Comparison of ENCODE assay signal across 8 mouse cellular contexts in the genomic region with DNA sequence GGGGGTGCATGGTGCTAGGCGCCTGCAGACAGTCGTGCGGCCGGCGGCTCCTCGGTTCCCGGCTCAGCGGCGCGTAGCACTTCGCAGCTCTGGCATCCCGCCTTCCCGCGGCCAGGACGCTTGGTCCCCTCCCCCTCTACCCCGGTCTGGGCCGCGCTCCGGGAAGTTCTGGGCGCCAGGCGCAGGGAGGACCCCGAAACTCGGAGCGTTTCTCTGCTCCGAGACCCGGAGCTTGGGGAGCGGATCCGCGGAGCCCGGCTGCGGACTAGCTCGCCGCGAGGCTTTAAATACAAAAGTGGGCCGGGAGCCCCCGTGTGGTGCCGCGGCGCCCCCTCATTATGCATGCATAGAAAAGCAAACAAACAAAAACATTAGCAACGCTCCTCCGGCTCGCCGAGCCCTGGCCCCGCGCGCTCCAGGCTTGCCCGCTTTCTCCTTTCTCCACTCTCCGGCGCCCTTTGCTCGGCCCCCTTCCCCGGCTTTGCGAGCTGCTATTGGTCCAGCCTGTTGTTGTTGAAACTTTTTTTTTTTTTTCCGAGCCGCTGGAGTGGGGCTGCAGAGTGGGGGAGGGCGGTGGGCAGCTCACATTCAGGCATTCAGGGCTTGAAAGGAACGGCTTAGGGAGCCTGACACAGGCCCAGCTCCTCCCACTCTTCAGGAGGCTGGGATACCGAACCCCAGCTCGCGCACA. TPM values are rescaled to one million over a fixed set of nuclear protein-coding genes. Genes with fewer than 3 reads are reported as not detected.
A peak's percentile ranks its signal among the peaks of the same experiment; 100 is the strongest.
DNase-seq lines count a peak whose midpoint lies in the region; ATAC-seq and TF ChIP-seq lines count a peak whose summit lies in the region.

Gene Gas1, minus strand, starts transcription at position 260 of the 691 bp plus-strand sequence.

- H3K9ac ChIP-seq in heart, embryonic 11.5 days (ENCODE audit: low read depth, low read length): peak within 1 kb of the TSS; percentile 96
- H3K9ac ChIP-seq in kidney, embryonic 15.5 days: peak within 1 kb of the TSS; percentile 96
- H3K9ac ChIP-seq in limb, embryonic 15.5 days: peak within 1 kb of the TSS; percentile 91

- H3K4me2 ChIP-seq in heart, embryonic 11.5 days: peak within 1 kb of the TSS; percentile 75
- peak within 1 kb of the TSS; percentile 70 for H3K4me2 ChIP-seq in kidney, embryonic 15.5 days
- H3K4me2 ChIP-seq in limb, embryonic 15.5 days: peak within 1 kb of the TSS; percentile 47
- peak within 1 kb of the TSS; percentile 87 for H3K4me2 ChIP-seq in myocyte (ENCODE audit: low read depth)

- peaks cover 22% of the 10 kb centered on the region for H3K79me2 ChIP-seq in myocyte (ENCODE audit: control insufficient read depth, insufficient read depth)

- H3ac ChIP-seq in myocyte (ENCODE audit: control insufficient read depth, insufficient read length): peak within 1 kb of the TSS; percentile 86

- peak within 1 kb of the TSS; percentile 98 for H3K27ac ChIP-seq in heart, embryonic 11.5 days (ENCODE audit: low read depth, low read length)
- peak within 1 kb of the TSS; percentile 99 for H3K27ac ChIP-seq in kidney, embryonic 15.5 days
- peak within 1 kb of the TSS; percentile 100 for H3K27ac ChIP-seq in limb, embryonic 15.5 days
- peak within 1 kb of the TSS; percentile 57; the same call in 1 of the 2 replicates for H3K27ac ChIP-seq in testis, adult 2 months (ENCODE audit: control insufficient read depth, insufficient read depth, low read depth, low read length)

- H3K4me1 ChIP-seq in heart, embryonic 11.5 days (ENCODE audit: control insufficient read depth, insufficient read depth, low read length): peaks cover 8% of the 10 kb centered on the region; the same call in 1 of the 2 replicates
- peaks cover 27% of the 10 kb centered on the region for H3K4me1 ChIP-seq in kidney, embryonic 15.5 days
- H3K4me1 ChIP-seq in limb, embryonic 15.5 days: peaks cover 21% of the 10 kb centered on the region
- H3K4me1 ChIP-seq in testis, adult 2 months (ENCODE audit: control insufficient read depth, insufficient read depth, low read length): peaks cover 13% of the 10 kb centered on the region

- DNase-seq in 3T3-L1 (ENCODE audit: low read depth, low spot score): peak; percentile 99
- DNase-seq in brain, adult 2 months (ENCODE audit: low read depth, low spot score): peak; percentile 72
- DNase-seq in fibroblast of lung, adult 2 months (ENCODE audit: low read depth): peak; percentile 97

- no peak for TF ChIP-seq POLR2A in myocyte (IDR thresholded peaks at IDR 0.05; ENCODE audit: insufficient read length, low read depth)
- peak; percentile 55 for TF ChIP-seq POLR2A in testis, adult 2 months (IDR thresholded peaks at IDR 0.05; ENCODE audit: control insufficient read depth, low read depth, low read length)

- H3K4me3 ChIP-seq in heart, embryonic 11.5 days (ENCODE audit: low read depth, low read length): peak within 1 kb of the TSS; percentile 75
- peak within 1 kb of the TSS; percentile 87 for H3K4me3 ChIP-seq in kidney, embryonic 15.5 days (replicated peaks)
- peak within 1 kb of the TSS; percentile 82 for H3K4me3 ChIP-seq in limb, embryonic 15.5 days
- peak within 1 kb of the TSS; percentile 93 for H3K4me3 ChIP-seq in myocyte
- peak within 1 kb of the TSS; percentile 76 for H3K4me3 ChIP-seq in testis, adult 2 months (ENCODE audit: control insufficient read depth, low read depth, low read length)

- no peaks in the 10 kb centered on the region for H3K9me3 ChIP-seq in heart, embryonic 11.5 days (replicated peaks; ENCODE audit: control insufficient read depth, low read length)
- H3K9me3 ChIP-seq in kidney, embryonic 15.5 days (replicated peaks): no peaks in the 10 kb centered on the region
- H3K9me3 ChIP-seq in limb, embryonic 15.5 days: no peaks in the 10 kb centered on the region

- no peaks in the 10 kb centered on the region for H3K36me3 ChIP-seq in heart, embryonic 11.5 days (ENCODE audit: control insufficient read depth, insufficient read depth, low read length)
- H3K36me3 ChIP-seq in kidney, embryonic 15.5 days: no peaks in the 10 kb centered on the region
- H3K36me3 ChIP-seq in limb, embryonic 15.5 days: no peaks in the 10 kb centered on the region
- H3K36me3 ChIP-seq in myocyte (ENCODE audit: control insufficient read depth, insufficient read depth): no peaks in the 10 kb centered on the region
- H3K36me3 ChIP-seq in testis, adult 2 months (ENCODE audit: control insufficient read depth, insufficient read depth, low read length): no peaks in the 10 kb centered on the region

- ATAC-seq in heart, embryonic 11.5 days (replicated peaks; ENCODE audit: insufficient number of reproducible peaks, low FRiP score, low TSS enrichment): peak; percentile 85
- ATAC-seq in kidney, embryonic 15.5 days (replicated peaks; ENCODE audit: low FRiP score): peak; percentile 95
- peak; percentile 93 for ATAC-seq in limb, embryonic 15.5 days (ENCODE audit: insufficient number of reproducible peaks, low FRiP score, low TSS enrichment, low read depth)

- 0 out of 2 replicates have a peak, but pooled peaks cover 4% of the 10 kb centered on the region for H3K27me3 ChIP-seq in heart, embryonic 11.5 days (ENCODE audit: control insufficient read depth, insufficient read depth, low read length)
- no peaks in the 10 kb centered on the region for H3K27me3 ChIP-seq in kidney, embryonic 15.5 days
- H3K27me3 ChIP-seq in limb, embryonic 15.5 days: no peaks in the 10 kb centered on the region
- no peaks in the 10 kb centered on the region for H3K27me3 ChIP-seq in myocyte (ENCODE audit: control insufficient read depth, insufficient read depth, insufficient read length)
- no peaks in the 10 kb centered on the region for H3K27me3 ChIP-seq in testis, adult 2 months (ENCODE audit: control insufficient read depth, insufficient read depth, low read length)

- under 1% methylated on average over 58 of the region's 59 CpGs for WGBS in heart, embryonic 11.5 days (ENCODE audit: insufficient replicate concordance)
- under 1% methylated on average over 59 of the region's 59 CpGs for WGBS in kidney, embryonic 15.5 days
- under 1% methylated on average over 59 of the region's 59 CpGs for WGBS in limb, embryonic 15.5 days

- no peak for TF ChIP-seq CTCF in testis, adult 2 months (IDR thresholded peaks at IDR 0.05; ENCODE audit: control insufficient read depth, insufficient read depth, insufficient replicate concordance, low read depth, low read length)

TF ChIP-seq in myocyte, 11 proteins besides CTCF, POLR2A, EP300 and RAD21:
- TF ChIP-seq POLR2AphosphoS2 (IDR thresholded peaks at IDR 0.05; ENCODE audit: insufficient read length, low read depth) (peak; percentile 13), TCF12 (IDR thresholded peaks at IDR 0.05; ENCODE audit: insufficient read depth, poor library complexity, severe bottlenecking) (no peak), SRF (IDR thresholded peaks at IDR 0.05; ENCODE audit: control insufficient read depth, insufficient read length, low read depth) (no peak), TCF3 (IDR thresholded peaks at IDR 0.05; ENCODE audit: insufficient read length, low read depth) (no peak), MYOG (IDR thresholded peaks at IDR 0.05; ENCODE audit: control insufficient read depth in 1 of 3, insufficient read depth in 1 of 3, insufficient read length in 2 of 3, low read depth in 2 of 3) (peak in 1 of 3 experiments; percentile 67), REST (IDR thresholded peaks at IDR 0.05; ENCODE audit: insufficient read depth, insufficient read length) (no peak)

RNA-seq across cellular contexts. Expression of gene Gas1, which starts in this region (rescaled TPM):
- polyA plus RNA-seq in heart, embryonic 11.5 days (2014; fragmentation: Nextera tagmentation; extraction: Ambion mirVana): 36.2 and 38.2 TPM in 2 replicates
- 94.2 and 102 TPM in 2 replicates for polyA plus RNA-seq in kidney, embryonic 15.5 days (2015; fragmentation: Nextera tagmentation; extraction: Ambion mirVana)
- polyA plus RNA-seq in limb, embryonic 15.5 days (2015; fragmentation: Nextera tagmentation; extraction: Ambion mirVana): 233 and 299 TPM in 2 replicates
- polyA plus RNA-seq in myocyte (2012; fragmentation: generic; extraction: Trizol): 25.7 TPM
- polyA plus RNA-seq in testis, adult 2 months (2012; rRNA removed): 2.5 and 6.9 TPM in 2 replicates

Comparison
In these comparisons a context has a peak if more than half of its experiments do, and no peak if none do; other contexts are left out.
1. Peak in every context shown above with its lines: DNase-seq, ATAC-seq, H3K4me3 ChIP-seq and H3K27ac ChIP-seq.